Mouse (Mus musculus) thymus, postnatal 4 days (tissue): Measurements from ENCODE around the gene Il13ra2.
"Not testable (repeated sequence)": the region's sequence is repeated elsewhere in the genome, so short reads cannot be mapped to it uniquely, and the experiment has no call there.

Experiments used
- DNase-seq: peaks from one replicate; pipeline ENCODE4 v3.0.0; 2021

Il13ra2 gene

DNA sequence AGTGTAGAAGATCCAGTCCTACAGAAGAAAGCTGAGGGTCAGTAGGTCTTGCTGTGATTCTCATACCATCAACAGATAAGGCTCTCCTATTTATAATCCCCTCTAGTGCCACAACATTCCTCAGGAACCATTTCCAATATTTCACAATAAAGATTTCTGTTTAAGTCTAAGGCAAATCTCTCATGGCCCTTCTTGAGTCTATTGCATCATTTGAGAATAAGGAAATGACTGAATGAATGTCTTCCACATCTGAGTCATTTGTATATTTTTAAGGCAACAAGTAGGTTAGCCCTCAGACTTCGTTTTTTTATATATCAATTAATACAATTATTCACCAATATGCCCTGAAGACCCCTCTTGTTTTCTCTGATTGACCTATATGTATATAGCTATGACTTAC is at the start of gene Il13ra2:
Gene Il13ra2 (minus strand): TSS at position 64 of the 400 bp plus-strand sequence.
- no peak for DNase-seq

DNA sequence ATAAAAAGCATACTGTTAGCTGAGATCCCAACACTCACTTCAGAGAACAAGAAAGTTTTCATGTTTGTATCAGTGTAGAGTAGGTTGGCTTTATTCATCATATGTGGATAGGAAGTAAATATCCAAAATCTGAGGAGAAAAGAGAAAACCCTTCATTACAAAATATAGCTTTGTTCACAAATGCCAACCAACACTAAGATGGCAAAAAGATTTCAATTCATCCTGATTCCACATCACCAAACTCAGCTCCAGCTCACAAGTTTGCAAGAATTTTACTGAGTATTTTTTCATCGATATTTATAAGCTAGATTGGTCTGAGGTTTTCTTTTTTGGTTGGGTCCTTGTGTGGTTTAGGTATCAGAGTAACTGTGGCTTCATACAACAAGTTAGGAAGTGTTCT is 24.6 kb upstream of the Il13ra2 start, which contains the start of gene Vmn1r239-ps:
Gene Vmn1r239-ps (minus strand): TSS at position 101 of the 400 bp plus-strand sequence.
- DNase-seq = not testable (repeated sequence)

DNA sequence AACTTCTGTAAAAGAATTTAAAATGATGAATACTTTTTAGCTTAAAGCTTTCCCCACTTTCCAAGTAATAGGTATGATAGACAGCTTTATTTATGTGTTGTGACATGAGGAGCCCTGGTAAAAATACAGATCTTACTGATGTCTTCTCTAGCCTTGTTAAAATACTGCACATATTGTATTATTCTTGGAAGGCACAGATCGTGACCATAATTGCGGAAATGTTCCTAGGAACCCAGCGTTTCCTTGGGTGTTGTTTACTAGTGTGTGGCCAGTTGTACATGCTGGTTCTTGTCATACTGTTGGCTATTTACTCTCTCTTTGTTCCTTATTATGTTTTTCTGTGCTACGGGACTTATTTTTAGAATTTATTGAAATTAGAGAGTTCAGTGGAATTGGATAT is 14.4 kb upstream of the Il13ra2 start:
- DNase-seq = no peak

DNA sequence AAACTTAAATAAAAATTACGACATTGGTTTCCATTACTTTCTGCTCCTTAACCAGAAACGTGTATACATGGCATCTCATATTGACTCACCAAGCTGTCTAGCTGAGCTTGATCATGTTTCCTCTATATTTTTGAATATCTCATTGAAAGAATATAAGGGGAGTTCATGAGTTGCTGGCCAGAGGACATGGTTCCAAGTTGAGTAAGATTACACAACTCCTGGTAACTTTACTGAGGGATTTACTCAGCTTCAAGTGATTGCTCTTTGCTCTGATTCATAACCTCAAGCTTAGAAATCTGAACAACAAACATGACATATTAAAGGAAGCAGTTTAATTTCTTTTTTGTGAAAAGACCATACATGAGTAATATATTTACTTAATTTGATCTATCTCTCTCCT is 6.4 kb upstream of the Il13ra2 start:
- no peak for DNase-seq

DNA sequence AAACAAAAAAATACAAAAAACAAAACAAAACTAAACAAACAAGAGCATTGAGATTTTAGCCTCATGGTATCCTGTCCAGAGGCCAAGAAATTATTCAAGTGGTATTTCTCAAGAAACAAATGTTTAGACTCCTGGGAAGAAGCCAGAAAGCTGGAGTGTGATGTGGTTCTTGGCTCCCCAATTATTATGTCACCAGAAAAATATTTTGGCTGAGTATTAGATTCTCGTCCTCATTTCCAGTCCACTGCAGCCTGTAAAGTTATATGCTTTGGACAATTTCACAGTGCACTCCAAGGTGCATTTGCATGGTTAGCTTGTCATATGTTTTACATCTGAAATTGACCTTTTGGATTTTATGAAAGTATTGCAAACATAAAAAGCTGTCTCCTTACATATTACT is 761 bp upstream of the Il13ra2 start:
- DNase-seq = no peak

DNA sequence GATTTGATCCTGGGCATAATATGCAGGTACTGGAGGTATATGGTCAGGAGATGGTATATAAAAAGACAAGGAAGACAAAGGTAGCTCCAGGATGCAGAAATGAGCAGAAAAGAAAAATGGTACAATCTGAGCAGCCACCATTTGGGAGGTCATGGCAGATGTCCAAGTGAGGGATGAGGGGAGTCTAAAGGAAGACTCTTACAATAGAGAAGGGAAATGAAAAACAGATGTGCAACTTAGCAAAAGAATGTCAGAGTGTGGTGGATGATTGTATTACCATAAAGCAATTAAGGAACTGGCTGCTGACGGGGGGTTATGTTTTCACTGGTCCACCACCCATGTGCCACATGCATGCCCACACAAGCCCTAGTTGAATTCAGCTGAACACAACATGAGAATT is 35.5 kb downstream of the Il13ra2 start:
- no peak for DNase-seq

DNA sequence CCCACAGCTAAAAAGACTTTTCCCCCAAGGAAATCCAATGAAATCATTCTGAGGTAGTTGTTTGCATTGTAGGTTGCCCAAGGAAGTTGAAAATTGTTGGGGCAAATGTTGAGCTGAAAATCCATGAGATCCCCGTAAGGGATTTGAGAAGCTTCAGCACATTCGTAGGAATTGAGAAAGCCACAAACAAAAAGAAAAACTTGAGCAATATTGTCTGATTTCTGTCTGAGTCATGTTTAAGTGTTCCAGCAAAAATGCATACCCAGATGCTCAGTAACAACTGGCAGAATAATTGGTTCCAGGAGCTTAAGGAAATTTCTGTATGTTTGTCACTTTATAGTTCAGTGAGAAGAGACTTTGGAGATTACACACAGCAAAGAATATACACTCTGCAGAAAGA is 79.8 kb downstream of the Il13ra2 start:
- no peak for DNase-seq
